Mouse (Mus musculus): Measurements from ENCODE around the gene Plpp7.

- TF ChIP-seq EP300 (IDR thresholded peaks at IDR 0.05; ENCODE audit: low read length) (no peak), CHD2 (IDR thresholded peaks at IDR 0.05; ENCODE audit: low read length) (no peak), E2F4 (IDR thresholded peaks at IDR 0.05; ENCODE audit: insufficient replicate concordance, low read depth, low read length) (no peak), POLR2A (IDR thresholded peaks at IDR 0.05; ENCODE audit: low read depth, low read length) (no peak), CTCF (conservative IDR thresholded peaks at IDR 0.05 in 1 of 2, IDR thresholded peaks at IDR 0.05 in 1 of 2; ENCODE audit: low read depth in 2 of 2, low read length in 2 of 2) (no peak), MEF2A (IDR thresholded peaks at IDR 0.05; ENCODE audit: borderline replicate concordance, low read depth, low read length) (no peak), TCF12 (IDR thresholded peaks at IDR 0.05; ENCODE audit: low read depth, low read length) (no peak), TBP (conservative IDR thresholded peaks at IDR 0.05; ENCODE audit: low read depth, low read length) (no peak), ELF1 (IDR thresholded peaks at IDR 0.05; ENCODE audit: low read depth, low read length) (no peak)
Measured at GRCm38 (mm10) chr2:32105930-32106329, 10.6 kb downstream of the Plpp7 start.

Data from CH12.LX (cell line).